Mouse (Mus musculus) heart, embryonic 16.5 days (tissue): Measurements from ENCODE around the gene Hps1. TPM values are rescaled to one million over a fixed set of nuclear protein-coding genes. Genes with fewer than 3 reads are reported as not detected.
"Not testable (repeated sequence)": the region's sequence is repeated elsewhere in the genome, so short reads cannot be mapped to it uniquely, and the experiment has no call there.

ENCODE experiments used
- ATAC-seq: fragments of 200-750 bp; cut with Nextera tagmentation; replicated peaks from 2 replicates; pipeline ENCODE4 v1.8.0; 2017; ENCODE audit warnings: moderate number of reproducible peaks; ENCODE audit not compliant: insufficient read depth, low FRiP score; ENCODE audit errors: extremely low read depth
- H3K27ac ChIP-seq: fragments of 300-500 bp; sonication (generic); 2 replicates; pipeline ENCODE4 v1.5.1; 2014; ENCODE audit warnings: mild to moderate bottlenecking, low read length, control low read depth, moderate library complexity
- H3K27me3 ChIP-seq: fragments of 300-500 bp; sonication (generic); 2 replicates; pipeline ENCODE4 v1.6.1; 2014; ENCODE audit warnings: low read length, mixed read lengths; ENCODE audit not compliant: control insufficient read depth, insufficient read depth
- H3K36me3 ChIP-seq: fragments of 300-500 bp; sonication (generic); 2 replicates; pipeline ENCODE4 v1.6.1; 2014; ENCODE audit not compliant: control insufficient read depth, insufficient read depth
- H3K4me1 ChIP-seq: fragments of 300-500 bp; sonication (generic); 2 replicates; pipeline ENCODE4 v1.6.1; 2014; ENCODE audit warnings: low read length, mixed read lengths; ENCODE audit not compliant: control insufficient read depth, insufficient read depth
- H3K4me2 ChIP-seq: fragments of 300-500 bp; sonication (generic); 2 replicates; pipeline ENCODE4 v1.6.1; 2014; ENCODE audit warnings: low read depth, mild to moderate bottlenecking, control low read depth, low read length
- H3K4me3 ChIP-seq: fragments of 300-500 bp; sonication (generic); 2 replicates; pipeline ENCODE4 v1.5.1; 2014; ENCODE audit warnings: mild to moderate bottlenecking, control low read depth, low read length
- H3K9ac ChIP-seq: fragments of 300-500 bp; sonication (generic); 2 replicates; pipeline ENCODE4 v1.6.1; 2014; ENCODE audit warnings: low read length, control low read depth
- H3K9me3 ChIP-seq: fragments of 300-500 bp; sonication (generic); replicated peaks from 2 replicates; pipeline ENCODE4 v1.6.1; 2016; ENCODE audit warnings: low read length; ENCODE audit not compliant: control insufficient read depth
- WGBS: fragments of 180-500 bp; shearing (Covaris S2); extraction: QIAGEN DNeasy Blood & Tissue Kit; methylation state at CpG from one replicate; pipeline ENCODE4 v1.1.7; 2014; 5-methylcytosine and 5-hydroxymethylcytosine counted together
- polyA plus RNA-seq: library from polyadenylated mRNA; unstranded; fragments of >200 nt; fragmentation: Nextera tagmentation; extraction: Ambion mirVana; gene quantifications from 2 replicates; pipeline ENCODE4 v1.2.1, GENCODE M21; 2015

The Hps1 gene
- polyA plus RNA-seq, 1 experiment from 2014 or later: 6.7 TPM

- Histone ChIP-seq H3K9ac (peak overlapping the region; percentile 27; the same call in 1 of the 2 replicates), H3K27ac (no peak overlapping the region), H3K4me3 (peak overlapping the region; percentile 57), H3K4me2 (peak overlapping the region; percentile 98), H3K4me1 (peaks cover 7% of the 10 kb centered on the region; the same call in 1 of the 2 replicates), H3K9me3 (no peaks in the 10 kb centered on the region), H3K36me3 (no peaks in the 10 kb centered on the region), H3K27me3 (peaks cover 11% of the 10 kb centered on the region)
- 32% methylated on average over 9 of the region's 9 CpGs for WGBS
- ATAC-seq: no peak
These were observed 16.0 kb upstream of the Hps1 start for GRCm38 (mm10) chr19:42795801-42796200.

DNA sequence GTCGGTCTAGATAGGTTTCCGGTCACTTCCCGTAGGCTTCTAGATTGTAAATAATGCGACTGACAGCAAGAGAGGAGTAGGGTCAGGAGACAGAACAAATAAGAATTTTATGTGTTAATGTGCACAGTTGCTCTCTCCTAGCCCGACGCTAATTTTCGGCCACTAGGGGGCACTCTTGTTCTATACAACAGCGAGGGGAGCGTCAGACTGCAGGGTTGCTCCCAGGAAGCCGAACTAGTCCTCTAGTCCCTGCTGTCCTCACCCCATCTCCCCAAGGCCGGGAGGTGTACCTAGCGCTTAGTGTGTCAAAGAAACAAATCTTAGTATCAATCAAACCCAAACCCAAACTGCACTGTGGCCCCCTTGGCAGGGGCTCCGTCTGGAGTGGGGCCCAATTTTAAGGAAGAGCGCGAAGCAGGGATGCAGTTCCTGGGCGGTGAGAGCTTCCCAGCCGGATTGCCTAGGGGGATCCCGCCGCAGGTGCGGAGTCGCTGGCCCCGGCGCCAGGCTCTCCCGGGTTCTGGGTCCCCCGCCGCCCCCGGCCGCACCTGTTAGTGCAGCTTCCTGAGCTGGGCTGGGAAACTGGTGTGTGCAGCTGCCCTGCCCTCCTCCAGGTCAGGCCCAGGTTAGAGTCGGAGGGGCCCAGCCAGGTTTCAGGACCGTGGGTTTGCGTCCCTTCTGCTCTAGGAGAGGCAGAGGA, 15.3 kb upstream of the Hps1 start:
- H3K9ac ChIP-seq: peak overlapping the region; percentile 72
- H3K4me2 ChIP-seq: peak overlapping the region; percentile 98
- 1% methylated on average over 31 of the region's 31 CpGs for WGBS
- peak overlapping the region; percentile 57 for H3K4me3 ChIP-seq
- ATAC-seq: peak; percentile 85
- peaks cover 7% of the 10 kb centered on the region; the same call in 1 of the 2 replicates for H3K4me1 ChIP-seq
- no peak overlapping the region for H3K27ac ChIP-seq
- H3K36me3 ChIP-seq: no peaks in the 10 kb centered on the region
- H3K27me3 ChIP-seq: peaks cover 11% of the 10 kb centered on the region
- H3K9me3 ChIP-seq: no peaks in the 10 kb centered on the region

- no peak overlapping the region for H3K9ac ChIP-seq
- WGBS: 35% methylated on average over 5 of the region's 5 CpGs
- no peaks in the 10 kb centered on the region for H3K36me3 ChIP-seq
- ATAC-seq: no peak
- H3K4me2 ChIP-seq: no peak overlapping the region
- no peak overlapping the region for H3K4me3 ChIP-seq
- H3K9me3 ChIP-seq: no peaks in the 10 kb centered on the region
- 0 out of 2 replicates have a peak, but pooled peaks cover 2% of the 10 kb centered on the region for H3K4me1 ChIP-seq
- H3K27me3 ChIP-seq: 0 out of 2 replicates have a peak, but pooled peaks cover 2% of the 10 kb centered on the region
- no peak overlapping the region for H3K27ac ChIP-seq
These were observed 8.5 kb upstream of the Hps1 start for GRCm38 (mm10) chr19:42788311-42788710.

DNA sequence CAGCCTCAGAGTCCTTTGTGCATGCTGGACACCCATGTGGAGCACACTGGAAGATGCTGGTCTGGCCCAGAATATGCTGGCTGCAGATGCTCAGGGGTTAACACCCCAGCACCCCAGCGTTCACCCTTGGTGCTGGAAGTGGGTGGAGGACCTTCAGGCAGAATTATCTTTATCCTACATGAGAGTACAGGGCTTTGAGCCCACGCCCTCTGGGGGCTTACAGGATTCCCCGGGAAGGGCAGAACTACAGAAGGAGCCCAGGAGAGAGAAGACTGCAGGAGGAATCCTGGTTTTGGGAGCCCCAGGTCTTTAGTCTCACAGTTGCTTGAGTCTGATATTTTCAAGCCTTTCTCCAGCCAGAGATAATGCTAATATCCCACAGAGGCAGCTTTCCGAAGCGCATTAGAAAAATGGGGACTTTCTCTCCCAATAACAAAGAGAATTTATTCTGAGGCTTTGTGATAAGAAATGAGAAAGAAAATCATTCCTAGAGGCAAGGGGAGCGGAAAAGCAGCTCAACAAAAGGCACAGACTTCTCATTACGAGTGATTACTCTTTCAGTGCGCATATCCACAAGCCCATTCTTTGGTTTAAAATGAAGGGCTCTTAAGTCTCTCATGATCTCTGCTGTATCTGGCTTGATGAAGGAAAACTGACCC, 5.9 kb upstream of the Hps1 start:
- ATAC-seq: no peak
- no peak overlapping the region for H3K9ac ChIP-seq
- H3K27ac ChIP-seq: no peak overlapping the region
- no peak overlapping the region for H3K4me2 ChIP-seq
- 0 out of 2 replicates have a peak, but pooled peaks cover 2% of the 10 kb centered on the region for H3K4me1 ChIP-seq
- H3K9me3 ChIP-seq: no peaks in the 10 kb centered on the region
- H3K27me3 ChIP-seq: 0 out of 2 replicates have a peak, but pooled peaks cover 2% of the 10 kb centered on the region
- WGBS: 53% methylated on average over 8 of the region's 8 CpGs
- H3K4me3 ChIP-seq: no peak overlapping the region
- no peaks in the 10 kb centered on the region for H3K36me3 ChIP-seq

GRCm38 (mm10) chr19:42785129-42785528, 5.4 kb upstream of the Hps1 start:
- no peak for ATAC-seq
- Histone ChIP-seq H3K27me3 (0 out of 2 replicates have a peak, but pooled peaks cover 2% of the 10 kb centered on the region), H3K9me3 (no peaks in the 10 kb centered on the region), H3K9ac (no peak overlapping the region), H3K4me3 (no peak overlapping the region), H3K36me3 (no peaks in the 10 kb centered on the region), H3K4me2 (no peak overlapping the region), H3K27ac (no peak overlapping the region), H3K4me1 (0 out of 2 replicates have a peak, but pooled peaks cover 2% of the 10 kb centered on the region)
- 30% methylated on average over 2 of the region's 2 CpGs for WGBS

DNA sequence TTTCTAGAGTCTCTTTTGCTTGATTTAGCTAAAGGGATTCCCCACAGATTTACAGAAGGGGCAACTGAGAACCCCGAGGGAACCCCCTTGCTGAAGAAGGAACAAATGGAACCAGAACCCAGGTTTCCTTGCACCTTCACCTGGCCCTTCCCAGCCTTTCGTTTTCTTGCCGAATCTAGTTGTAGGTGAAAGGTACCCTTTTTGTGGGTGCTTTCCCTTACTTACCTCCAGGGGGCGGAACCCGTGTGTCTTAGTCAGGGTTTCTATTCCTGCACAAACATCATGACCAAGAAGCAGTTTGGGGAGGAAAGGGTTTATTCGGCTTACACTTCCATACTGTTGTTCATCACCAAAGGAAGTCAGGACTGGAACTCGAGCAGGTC, 369 bp upstream of the Hps1 start:
- ATAC-seq, H3K9me3 ChIP-seq, H3K36me3 ChIP-seq, H3K27me3 ChIP-seq, H3K4me1 ChIP-seq: not testable (repeated sequence)
- H3K4me3 ChIP-seq: peak overlapping the region; percentile 72
- H3K27ac ChIP-seq: peak overlapping the region; percentile 76
- H3K9ac ChIP-seq: peak overlapping the region; percentile 83
- peak overlapping the region; percentile 89 for H3K4me2 ChIP-seq
- 45% methylated on average over 7 of the region's 7 CpGs for WGBS

DNA sequence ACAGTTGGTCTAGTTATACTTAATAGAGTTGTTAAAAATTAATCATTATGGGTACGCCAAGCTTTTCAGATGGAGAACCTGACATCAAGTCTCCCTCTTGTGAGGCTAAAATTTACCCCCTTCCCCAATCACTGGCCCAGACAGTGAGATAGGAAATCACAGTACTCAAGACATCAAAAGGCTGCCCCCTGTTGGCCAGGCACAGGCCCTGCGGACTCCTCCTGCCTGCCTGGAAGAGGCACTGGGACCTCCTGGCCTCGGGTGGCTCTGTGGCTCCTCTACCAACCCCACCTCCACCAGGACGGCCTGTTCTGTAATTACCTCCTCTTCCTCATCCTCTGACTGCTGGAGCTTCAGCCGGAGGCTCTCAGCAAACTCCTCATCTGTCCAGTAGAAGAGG, 2.0 kb downstream of the Hps1 start:
- no peaks in the 10 kb centered on the region for H3K4me1 ChIP-seq
- H3K27ac ChIP-seq: no peak overlapping the region
- WGBS: 74% methylated on average over 5 of the region's 5 CpGs
- H3K9ac ChIP-seq: no peak overlapping the region
- no peak overlapping the region for H3K4me2 ChIP-seq
- H3K36me3 ChIP-seq: no peaks in the 10 kb centered on the region
- no peak overlapping the region for H3K4me3 ChIP-seq
- ATAC-seq: no peak
- no peaks in the 10 kb centered on the region for H3K27me3 ChIP-seq
- H3K9me3 ChIP-seq: no peaks in the 10 kb centered on the region

DNA sequence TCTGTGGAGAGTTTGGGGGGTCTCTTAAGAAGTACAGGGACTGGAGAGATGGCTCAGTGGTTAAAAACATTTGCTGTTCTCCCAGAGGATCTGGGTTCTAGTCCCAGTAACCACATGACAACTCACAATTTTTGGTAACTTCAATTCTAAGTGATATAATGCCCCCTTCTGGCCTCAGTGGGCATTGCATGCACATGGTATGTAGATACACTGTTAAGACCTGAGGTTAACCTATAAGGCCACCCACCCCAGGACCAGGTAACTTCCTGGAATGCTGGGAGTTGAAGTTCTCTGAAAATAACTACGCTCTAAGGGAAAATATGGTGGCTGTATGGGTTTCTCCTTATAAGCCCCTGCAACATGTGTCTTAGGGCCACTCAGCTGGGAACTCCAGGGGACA, 3.0 kb downstream of the Hps1 start:
- H3K9ac ChIP-seq: no peak overlapping the region
- H3K4me3 ChIP-seq: no peak overlapping the region
- H3K27ac ChIP-seq: no peak overlapping the region
- ATAC-seq: no peak
- H3K4me2 ChIP-seq: no peak overlapping the region
- H3K27me3 ChIP-seq: no peaks in the 10 kb centered on the region
- 97% methylated on average over 1 of the region's 1 CpGs for WGBS
- H3K36me3 ChIP-seq: no peaks in the 10 kb centered on the region
- no peaks in the 10 kb centered on the region for H3K9me3 ChIP-seq
- H3K4me1 ChIP-seq: no peaks in the 10 kb centered on the region

- H3K9me3 ChIP-seq: no peaks in the 10 kb centered on the region
- WGBS: 72% methylated on average over 23 of the region's 23 CpGs
- no peak overlapping the region for H3K27ac ChIP-seq
- H3K36me3 ChIP-seq: no peaks in the 10 kb centered on the region
- no peak overlapping the region for H3K4me3 ChIP-seq
- 0 out of 2 replicates have a peak, but pooled peaks cover 2% of the 10 kb centered on the region for H3K4me1 ChIP-seq
- ATAC-seq: no peak
- no peak overlapping the region for H3K4me2 ChIP-seq
- H3K27me3 ChIP-seq: no peaks in the 10 kb centered on the region
- H3K9ac ChIP-seq: no peak overlapping the region
These were observed 9.5 kb downstream of the Hps1 start for GRCm38 (mm10) chr19:42770141-42770872.
